Mouse (Mus musculus) kidney, postnatal 0 days (tissue): ENCODE measurements around the gene Gm20388. TPM values are rescaled to one million over a fixed set of nuclear protein-coding genes. Genes with fewer than 3 reads are reported as not detected.

Source experiments
- ATAC-seq: fragments of 200-750 bp; cut with Nextera tagmentation; replicated peaks from 2 replicates; pipeline ENCODE4 v1.8.0; 2017; ENCODE audit warnings: low read depth, moderate number of reproducible peaks, moderate TSS enrichment, moderate library complexity; ENCODE audit not compliant: low FRiP score
- DNase-seq: peaks from one replicate; pipeline ENCODE4 v3.0.0-alpha.2; 2016; ENCODE audit warnings: low spot score
- H3K27ac ChIP-seq: fragments of 300-500 bp; sonication (generic); 2 replicates; pipeline ENCODE4 v1.5.1; 2014; ENCODE audit warnings: mild to moderate bottlenecking
- H3K27me3 ChIP-seq: fragments of 300-500 bp; sonication (generic); 2 replicates; pipeline ENCODE4 v1.6.1; 2014; ENCODE audit warnings: low read length, mixed read lengths; ENCODE audit not compliant: insufficient read depth
- H3K36me3 ChIP-seq: fragments of 300-500 bp; sonication (generic); 2 replicates; pipeline ENCODE4 v1.6.1; 2014; ENCODE audit warnings: low read length, mixed read lengths; ENCODE audit not compliant: insufficient read depth
- H3K4me1 ChIP-seq: fragments of 300-500 bp; sonication (generic); replicated peaks from 2 replicates; pipeline ENCODE4 v1.6.1; 2014; ENCODE audit warnings: antibody characterized with exemption, low read length, mixed read lengths; ENCODE audit not compliant: insufficient read depth
- H3K4me2 ChIP-seq: fragments of 300-500 bp; sonication (generic); 2 replicates; pipeline ENCODE4 v1.6.1; 2014; ENCODE audit warnings: mild to moderate bottlenecking, low read length, moderate library complexity, mixed read lengths
- H3K4me3 ChIP-seq: fragments of 300-500 bp; sonication (generic); replicated peaks from 2 replicates; pipeline ENCODE4 v1.5.1; 2014; ENCODE audit warnings: low read depth, low read length
- H3K9ac ChIP-seq: fragments of 300-500 bp; sonication (generic); 2 replicates; pipeline ENCODE4 v1.6.1; 2014; ENCODE audit warnings: low read depth, low read length
- H3K9me3 ChIP-seq: fragments of 300-500 bp; sonication (generic); replicated peaks from 2 replicates; pipeline ENCODE4 v1.6.1; 2016; ENCODE audit warnings: low read length, inconsistent platforms, mixed read lengths
- CTCF ChIP-seq: IDR thresholded peaks from 2 replicates; pipeline ENCODE4 v1.5.1; 2016; ENCODE audit warnings: antibody characterized with exemption, low read depth, mild to moderate bottlenecking, moderate library complexity
- WGBS: fragments of 180-500 bp; shearing (Covaris S2); extraction: QIAGEN DNeasy Blood & Tissue Kit; methylation state at CpG from one replicate; pipeline ENCODE4 v1.1.7; 2014; 5-methylcytosine and 5-hydroxymethylcytosine counted together
- polyA plus RNA-seq: library from polyadenylated mRNA; unstranded; fragments of >200 nt; fragmentation: Nextera tagmentation; extraction: Ambion mirVana; gene quantifications from 2 replicates; pipeline ENCODE4 v1.2.1, GENCODE M21; 2015

The Gm20388 gene
- polyA plus RNA-seq, 1 experiment from 2014 or later = not detected

- Histone ChIP-seq H3K9me3 (no peaks in the 10 kb centered on the region), H3K27me3 (no peaks in the 10 kb centered on the region), H3K4me1 (peaks cover 27% of the 10 kb centered on the region), H3K9ac (no peak overlapping the region), H3K27ac (no peak overlapping the region), H3K36me3 (no peaks in the 10 kb centered on the region), H3K4me3 (no peak overlapping the region), H3K4me2 (no peak overlapping the region)
- no peak for TF ChIP-seq CTCF
- ATAC-seq = no peak
- no peak for DNase-seq
- 51% methylated on average over 7 of the region's 7 CpGs for WGBS
Observed at GRCm38 (mm10) chr8:120747286-120747685, 836.6 kb downstream of the Gm20388 start.

- H3K4me1 ChIP-seq = peaks cover 30% of the 10 kb centered on the region
- 77% methylated on average over 9 of the region's 9 CpGs for WGBS
Observed at GRCm38 (mm10) chr8:120750616-120751015, 840.0 kb downstream of the Gm20388 start.

GRCm38 (mm10) chr8:120751226-120752081 is 840.8 kb downstream of the Gm20388 start:
- WGBS = 61% methylated on average over 21 of the region's 21 CpGs
- Histone ChIP-seq H3K9me3 (no peaks in the 10 kb centered on the region), H3K27me3 (no peaks in the 10 kb centered on the region), H3K36me3 (no peaks in the 10 kb centered on the region), H3K4me3 (no peak overlapping the region), H3K27ac (peak overlapping the region; percentile 79), H3K4me2 (peak overlapping the region; percentile 34), H3K4me1 (peaks cover 38% of the 10 kb centered on the region), H3K9ac (peak overlapping the region; percentile 9; the same call in 1 of the 2 replicates)
- no peak for ATAC-seq
- DNase-seq = no peak
- TF ChIP-seq CTCF = 0 out of 2 replicates have a peak, but pooled peaks have one; percentile 4

More at GRCm38 (mm10) chr8:120750616-120751015, 840.0 kb downstream of the Gm20388 start:
- H3K36me3 ChIP-seq = no peaks in the 10 kb centered on the region
- no peak overlapping the region for H3K4me3 ChIP-seq
- no peak overlapping the region for H3K9ac ChIP-seq
- no peak for TF ChIP-seq CTCF
- no peak overlapping the region for H3K27ac ChIP-seq
- H3K9me3 ChIP-seq = no peaks in the 10 kb centered on the region
- no peaks in the 10 kb centered on the region for H3K27me3 ChIP-seq
- no peak overlapping the region for H3K4me2 ChIP-seq
- DNase-seq (no peak), ATAC-seq (no peak)

GRCm38 (mm10) chr8:120752082-120752452 is 841.4 kb downstream of the Gm20388 start:
- Histone ChIP-seq H3K4me2 (peak overlapping the region; percentile 34), H3K4me1 (peaks cover 38% of the 10 kb centered on the region), H3K9ac (0 out of 2 replicates have a peak overlapping the region, but pooled peaks have one; percentile 9), H3K36me3 (no peaks in the 10 kb centered on the region), H3K4me3 (no peak overlapping the region), H3K27ac (peak overlapping the region; percentile 79), H3K27me3 (no peaks in the 10 kb centered on the region), H3K9me3 (no peaks in the 10 kb centered on the region)
- DNase-seq = peak; percentile 96
- WGBS = 1% methylated on average over 12 of the region's 12 CpGs
- ATAC-seq = peak; percentile 27; the same call in 1 of the 2 replicates
- no peak for TF ChIP-seq CTCF

DNA sequence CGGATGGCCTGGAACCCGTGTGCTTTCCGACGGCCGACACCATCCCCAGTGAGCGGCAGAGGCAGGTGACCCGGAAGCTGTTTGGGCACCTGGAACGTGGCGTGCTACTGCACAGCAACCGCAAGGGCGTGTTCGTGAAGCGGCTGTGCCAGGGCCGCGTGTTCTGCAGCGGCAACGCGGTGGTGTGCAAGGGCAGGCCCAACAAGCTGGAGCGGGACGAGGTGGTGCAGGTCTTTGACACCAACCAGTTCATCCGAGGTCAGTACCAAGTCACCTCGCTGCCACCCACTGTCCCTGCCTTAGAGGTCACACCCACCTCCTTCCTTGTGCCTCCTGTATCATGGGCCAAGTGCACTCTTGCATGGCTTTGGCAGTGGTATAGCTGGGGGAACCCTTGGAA is 842.8 kb downstream of the Gm20388 start:
- H3K4me1 ChIP-seq = peaks cover 32% of the 10 kb centered on the region
- no peak for DNase-seq

DNA sequence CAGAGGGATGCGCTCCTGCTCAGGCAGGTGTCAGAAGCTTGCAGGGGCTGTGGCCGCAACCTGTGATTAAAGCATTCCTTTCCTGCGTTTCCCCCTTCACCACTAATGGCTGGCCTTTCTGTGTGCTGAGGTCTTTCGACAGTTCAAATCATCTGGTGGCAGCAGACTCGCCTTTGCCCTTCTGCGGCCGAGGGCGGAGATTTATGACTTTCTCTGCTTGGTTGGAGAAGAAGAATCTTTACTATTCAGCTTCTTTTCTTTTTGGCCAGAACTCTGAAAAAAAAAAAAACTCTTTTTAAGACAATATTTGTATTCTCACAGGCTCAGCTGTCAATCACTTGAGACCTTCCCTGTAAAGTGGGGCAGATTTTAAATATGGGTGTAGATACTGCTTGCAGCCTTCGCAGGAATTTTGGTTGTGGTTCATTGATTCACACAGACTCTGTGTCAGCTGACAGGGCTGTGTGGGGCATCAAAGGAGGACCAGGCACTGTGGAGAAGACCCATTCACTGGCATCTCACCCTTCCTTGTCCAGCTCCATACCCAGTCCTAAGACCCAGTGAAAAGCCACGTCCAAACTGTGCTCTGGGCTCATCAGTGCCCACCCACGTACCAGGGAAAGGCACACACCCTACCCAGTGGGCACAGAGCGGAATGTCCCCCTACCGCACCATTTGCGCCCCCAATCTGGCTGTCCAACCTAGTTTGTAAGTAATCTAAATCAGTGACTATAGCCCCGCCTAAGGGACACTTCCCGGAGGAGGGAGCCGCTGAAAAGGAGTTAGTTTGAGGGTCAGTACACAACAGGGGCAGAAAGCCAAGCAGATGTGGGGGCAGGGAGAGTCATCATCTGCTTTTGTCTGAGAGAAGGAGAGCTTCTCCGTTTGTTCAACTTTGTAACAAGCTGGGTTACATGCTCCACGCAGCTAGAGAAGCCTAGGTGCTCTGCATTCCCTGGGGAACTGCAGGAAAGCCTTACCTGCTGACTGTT is 845.0 kb downstream of the Gm20388 start:
- 26% methylated on average over 19 of the region's 19 CpGs for WGBS
- peaks cover 32% of the 10 kb centered on the region for H3K4me1 ChIP-seq
- ATAC-seq (peak; percentile 22; the same call in 1 of the 2 replicates), DNase-seq (peak; percentile 85)
- no peak overlapping the region for H3K4me3 ChIP-seq
- no peak for TF ChIP-seq CTCF
- no peaks in the 10 kb centered on the region for H3K9me3 ChIP-seq
- H3K9ac ChIP-seq = no peak overlapping the region
- H3K4me2 ChIP-seq = 0 out of 2 replicates have a peak overlapping the region, but pooled peaks have one; percentile 7
- no peaks in the 10 kb centered on the region for H3K27me3 ChIP-seq
- H3K36me3 ChIP-seq = no peaks in the 10 kb centered on the region
- peak overlapping the region; percentile 64 for H3K27ac ChIP-seq

More for the DNA sequence above, 842.8 kb downstream of the Gm20388 start:
- no peak overlapping the region for H3K4me2 ChIP-seq
- no peak overlapping the region for H3K4me3 ChIP-seq
- no peak for TF ChIP-seq CTCF
- no peaks in the 10 kb centered on the region for H3K36me3 ChIP-seq
- H3K9me3 ChIP-seq = no peaks in the 10 kb centered on the region
- no peak for ATAC-seq
- no peak overlapping the region for H3K27ac ChIP-seq
- 90% methylated on average over 22 of the region's 22 CpGs for WGBS
- H3K27me3 ChIP-seq = no peaks in the 10 kb centered on the region
- H3K9ac ChIP-seq = no peak overlapping the region
